8 mouse cellular contexts compared by ENCODE assay signal in genomic region chr7:80197371-80197770, GRCm38 (mm10). TPM values are rescaled to one million over a fixed set of nuclear protein-coding genes. Genes with fewer than 3 reads are reported as not detected.
A peak's percentile ranks its signal among the peaks of the same experiment; 100 is the strongest.
DNase-seq lines count a peak whose midpoint lies in the region; ATAC-seq and TF ChIP-seq lines count a peak whose summit lies in the region.

No protein-coding gene starts in this region.

- TF ChIP-seq CTCF in forebrain, postnatal 0 days (IDR thresholded peaks at IDR 0.05; ENCODE audit: low read depth): peak; percentile 28; the same call in 1 of the 2 replicates

- WGBS in heart, embryonic 15.5 days: 32% methylated on average over 4 of the region's 4 CpGs
- WGBS in forebrain, postnatal 0 days: 8% methylated on average over 4 of the region's 4 CpGs

- H3K4me2 ChIP-seq in heart, embryonic 15.5 days: peak overlapping the region; percentile 89
- H3K4me2 ChIP-seq in forebrain, postnatal 0 days (ENCODE audit: low read depth): peak overlapping the region; percentile 80

- H3K27me3 ChIP-seq in heart, embryonic 15.5 days: no peaks in the 10 kb centered on the region
- no peaks in the 10 kb centered on the region for H3K27me3 ChIP-seq in forebrain, postnatal 0 days (ENCODE audit: insufficient read depth, low read length)

- H3K4me3 ChIP-seq in heart, embryonic 15.5 days: peak overlapping the region; percentile 65; the same call in 1 of the 2 replicates
- H3K4me3 ChIP-seq in forebrain, postnatal 0 days (ENCODE audit: low read depth, low read length): peak overlapping the region; percentile 84

- intact Hi-C loops in heart, postnatal 36 days (cut with DNase I): no loop called here

- no peaks in the 10 kb centered on the region for H3K9me3 ChIP-seq in heart, embryonic 15.5 days (replicated peaks)
- no peaks in the 10 kb centered on the region for H3K9me3 ChIP-seq in forebrain, postnatal 0 days (ENCODE audit: low read length)

- DNase-seq in heart, postnatal 36 days: no peak
- peak; percentile 45 for DNase-seq in MN1 (ENCODE audit: low spot score)
- DNase-seq in forebrain, postnatal 0 days: peak; percentile 43
- peak; percentile 23 for DNase-seq in yolk sac, embryonic 10.5 days (ENCODE audit: low spot score)
- DNase-seq in c-Kit-positive CD71-positive TER-119-positive erythroid progenitor cells, embryonic 14.5 days (ENCODE audit: low spot score): no peak
- DNase-seq in adrenal gland, adult 2 months: no peak

- no peaks in the 10 kb centered on the region for H3K36me3 ChIP-seq in heart, embryonic 15.5 days
- H3K36me3 ChIP-seq in forebrain, postnatal 0 days (ENCODE audit: insufficient read depth): no peaks in the 10 kb centered on the region

- H3K4me1 ChIP-seq in heart, embryonic 15.5 days (replicated peaks): peaks cover 53% of the 10 kb centered on the region
- peaks cover 40% of the 10 kb centered on the region for H3K4me1 ChIP-seq in forebrain, postnatal 0 days (ENCODE audit: insufficient read depth)

- H3K27ac ChIP-seq in heart, embryonic 15.5 days: peak overlapping the region; percentile 82
- H3K27ac ChIP-seq in forebrain, postnatal 0 days (ENCODE audit: low read depth, low read length): peak overlapping the region; percentile 89

- no peak for ATAC-seq in heart, embryonic 15.5 days (replicated peaks; ENCODE audit: insufficient number of reproducible peaks, insufficient read depth, low FRiP score, low read depth)
- no peak for ATAC-seq in forebrain, postnatal 0 days
- 0 out of 2 replicates have a peak, but pooled peaks have one; percentile 23 for ATAC-seq in megakaryocyte progenitor cell, adult 5-6 weeks (replicated peaks; ENCODE audit: poor library complexity)

- H3K9ac ChIP-seq in heart, embryonic 15.5 days: no peak overlapping the region
- H3K9ac ChIP-seq in forebrain, postnatal 0 days: peak overlapping the region; percentile 90

RNA-seq across cellular contexts. Expression of gene Sema4b, which starts 10.7 kb away (rescaled TPM):
- polyA plus RNA-seq in heart, embryonic 15.5 days (2015; fragmentation: Nextera tagmentation; extraction: Ambion mirVana): 12.4 and 14.0 TPM in 2 replicates
- 10 to 100 TPM; 12.1 to 12.4 TPM for total RNA-seq in heart, postnatal 36 days (2021)
- total RNA-seq in forebrain, postnatal 0 days (2014; rRNA removed): 24.5 and 35.6 TPM in 2 replicates
- polyA plus RNA-seq in forebrain, postnatal 0 days (2015; fragmentation: Nextera tagmentation; extraction: Ambion mirVana): 17.0 and 22.4 TPM in 2 replicates
- total RNA-seq in megakaryocyte progenitor cell, adult 5-6 weeks (2015): 6.6 and 7.7 TPM in 2 replicates
- 5.3 and 8.1 TPM in 2 replicates for total RNA-seq in megakaryocyte progenitor cell, adult 5-6 weeks (2017)
- total RNA-seq in adrenal gland, adult 2 months (2021): 10 to 100 TPM; 57.7 to 66.4 TPM
- polyA plus RNA-seq in adrenal gland, adult 2 months (2012; rRNA removed): 55.1 and 65.8 TPM in 2 replicates

RNA-seq across cellular contexts. Expression of gene Cib1, which starts 35.2 kb away (rescaled TPM):
- 48.7 and 65.4 TPM in 2 replicates for polyA plus RNA-seq in heart, embryonic 15.5 days (2015; fragmentation: Nextera tagmentation; extraction: Ambion mirVana)
- 10 to 100 TPM; 15.6 to 16.3 TPM for total RNA-seq in heart, postnatal 36 days (2021)
- 11.3 and 16.4 TPM in 2 replicates for total RNA-seq in forebrain, postnatal 0 days (2014; rRNA removed)
- 29.0 and 29.3 TPM in 2 replicates for polyA plus RNA-seq in forebrain, postnatal 0 days (2015; fragmentation: Nextera tagmentation; extraction: Ambion mirVana)
- 65.0 and 67.2 TPM in 2 replicates for total RNA-seq in megakaryocyte progenitor cell, adult 5-6 weeks (2015)
- 32.7 and 43.8 TPM in 2 replicates for total RNA-seq in megakaryocyte progenitor cell, adult 5-6 weeks (2017)
- total RNA-seq in adrenal gland, adult 2 months (2021): 10 to 100 TPM; 66.7 to 75.3 TPM
- polyA plus RNA-seq in adrenal gland, adult 2 months (2012; rRNA removed): 110 and 126 TPM in 2 replicates

RNA-seq across cellular contexts. Expression of gene Gdpgp1, which starts 35.3 kb away (rescaled TPM):
- polyA plus RNA-seq in heart, embryonic 15.5 days (2015; fragmentation: Nextera tagmentation; extraction: Ambion mirVana): 2.7 and 3.8 TPM in 2 replicates
- 1 to 10 TPM; 1.5 to 1.8 TPM for total RNA-seq in heart, postnatal 36 days (2021)
- total RNA-seq in forebrain, postnatal 0 days (2014; rRNA removed): 4.1 and 5.8 TPM in 2 replicates
- polyA plus RNA-seq in forebrain, postnatal 0 days (2015; fragmentation: Nextera tagmentation; extraction: Ambion mirVana): 1.3 and 2.6 TPM in 2 replicates
- total RNA-seq in megakaryocyte progenitor cell, adult 5-6 weeks (2015): 7.1 TPM in 2 replicates
- total RNA-seq in megakaryocyte progenitor cell, adult 5-6 weeks (2017): 2.0 and 2.4 TPM in 2 replicates
- total RNA-seq in adrenal gland, adult 2 months (2021): 1 to 10 TPM; 3.6 to 4.6 TPM
- 2.6 and 2.9 TPM in 2 replicates for polyA plus RNA-seq in adrenal gland, adult 2 months (2012; rRNA removed)

RNA-seq across cellular contexts. Expression of gene Ttll13, which starts 48.8 kb away (rescaled TPM):
- polyA plus RNA-seq in heart, embryonic 15.5 days (2015; fragmentation: Nextera tagmentation; extraction: Ambion mirVana): 0.63 and 1.2 TPM in 2 replicates
- total RNA-seq in heart, postnatal 36 days (2021): under 1 TPM; 0.14 to 0.53 TPM
- total RNA-seq in forebrain, postnatal 0 days (2014; rRNA removed): 0.48 and 2.0 TPM in 2 replicates
- 1.4 and 1.5 TPM in 2 replicates for polyA plus RNA-seq in forebrain, postnatal 0 days (2015; fragmentation: Nextera tagmentation; extraction: Ambion mirVana)
- 1.5 TPM in 1 of 2 replicates, not detected in the other for total RNA-seq in megakaryocyte progenitor cell, adult 5-6 weeks (2015)
- total RNA-seq in megakaryocyte progenitor cell, adult 5-6 weeks (2017): not detected in 2 replicates
- total RNA-seq in adrenal gland, adult 2 months (2021): 1 to 10 TPM in 1 of 2 experiments, under 1 TPM in 1; 0.89 to 1.2 TPM
- 0.66 TPM in 2 replicates for polyA plus RNA-seq in adrenal gland, adult 2 months (2012; rRNA removed)

Comparison
In these comparisons a context has a peak if more than half of its experiments do, and no peak if none do; other contexts are left out.
1. DNase-seq: peak in MN1 (single experiment), forebrain, postnatal 0 days (single experiment) and yolk sac, embryonic 10.5 days (single experiment); none in heart, postnatal 36 days (0 of 2), c-Kit-positive CD71-positive TER-119-positive erythroid progenitor cells, embryonic 14.5 days (single experiment) and adrenal gland, adult 2 months (single experiment).